Mouse (Mus musculus) limb, embryonic 15.5 days (tissue): ENCODE results near the gene Gbf1. TPM values are rescaled to one million over a fixed set of nuclear protein-coding genes. Genes with fewer than 3 reads are reported as not detected.

Experiments
- ATAC-seq: fragments of 200-750 bp; cut with Nextera tagmentation; 2 replicates; pipeline ENCODE4 v1.8.0; 2017; ENCODE audit warnings: low read depth, moderate TSS enrichment; ENCODE audit not compliant: insufficient number of reproducible peaks, low FRiP score, low TSS enrichment
- H3K27ac ChIP-seq: fragments of 300-500 bp; sonication (generic); 2 replicates; pipeline ENCODE4 v1.5.1; 2015; ENCODE audit warnings: moderate library complexity, mild to moderate bottlenecking, inconsistent platforms
- H3K27me3 ChIP-seq: fragments of 300-500 bp; sonication (generic); 2 replicates; pipeline ENCODE4 v1.6.1; 2015; ENCODE audit warnings: inconsistent platforms
- H3K36me3 ChIP-seq: fragments of 300-500 bp; sonication (generic); 2 replicates; pipeline ENCODE4 v1.6.1; 2015; ENCODE audit warnings: inconsistent platforms
- H3K4me1 ChIP-seq: fragments of 300-500 bp; sonication (generic); 2 replicates; pipeline ENCODE4 v1.6.1; 2015; ENCODE audit warnings: inconsistent platforms
- H3K4me2 ChIP-seq: fragments of 300-500 bp; sonication (generic); 2 replicates; pipeline ENCODE4 v1.6.1; 2015; ENCODE audit warnings: mild to moderate bottlenecking, inconsistent platforms
- H3K4me3 ChIP-seq: fragments of 300-500 bp; sonication (generic); 2 replicates; pipeline ENCODE4 v1.5.1; 2015; ENCODE audit warnings: mild to moderate bottlenecking, inconsistent platforms
- H3K9ac ChIP-seq: fragments of 300-500 bp; sonication (generic); 2 replicates; pipeline ENCODE4 v1.6.1; 2015; ENCODE audit warnings: inconsistent platforms
- H3K9me3 ChIP-seq: fragments of 300-500 bp; sonication (generic); 2 replicates; pipeline ENCODE4 v1.6.1; 2016; ENCODE audit warnings: inconsistent platforms
- WGBS: fragments of 180-500 bp; shearing (Covaris S2); methylation state at CpG from one replicate; pipeline ENCODE4 v1.1.7; 2015; 5-methylcytosine and 5-hydroxymethylcytosine counted together
- polyA plus RNA-seq: library from polyadenylated mRNA; unstranded; fragments of >200 nt; fragmentation: Nextera tagmentation; extraction: Ambion mirVana; gene quantifications from 2 replicates; pipeline ENCODE4 v1.2.1, GENCODE M21; 2015

Gene Gbf1
- polyA plus RNA-seq, 1 experiment from 2014 or later: 76.7 TPM

DNA sequence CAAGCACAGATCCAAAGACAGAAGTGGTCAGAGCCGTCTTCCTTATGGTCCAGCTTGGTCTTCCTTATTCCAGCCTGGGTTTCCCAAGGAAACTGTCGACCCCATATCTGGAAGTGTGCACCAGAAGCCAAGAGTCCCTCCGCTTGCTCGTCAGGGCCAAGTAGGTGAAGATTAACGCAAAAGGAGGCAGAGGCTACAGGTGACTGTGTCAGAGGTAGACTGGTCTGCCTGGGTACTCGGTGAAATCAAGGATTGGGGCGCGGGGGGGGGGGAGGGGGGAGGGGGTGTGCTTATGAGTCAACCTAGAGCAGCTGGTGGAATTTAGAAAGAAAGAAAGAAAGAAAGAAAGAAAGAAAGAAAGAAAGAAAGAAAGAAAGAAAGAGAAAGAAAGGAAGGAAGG is 21.0 kb upstream of the Gbf1 start:
- WGBS: 10% methylated on average over 6 of the region's 8 CpGs
- Histone ChIP-seq H3K4me1 (peaks cover 16% of the 10 kb centered on the region), H3K4me3 (peak overlapping the region; percentile 26), H3K36me3 (no peaks in the 10 kb centered on the region), H3K27ac (no peak overlapping the region), H3K27me3 (peaks cover 63% of the 10 kb centered on the region), H3K4me2 (peak overlapping the region; percentile 46), H3K9me3 (no peaks in the 10 kb centered on the region), H3K9ac (no peak overlapping the region)
- no peak for ATAC-seq

DNA sequence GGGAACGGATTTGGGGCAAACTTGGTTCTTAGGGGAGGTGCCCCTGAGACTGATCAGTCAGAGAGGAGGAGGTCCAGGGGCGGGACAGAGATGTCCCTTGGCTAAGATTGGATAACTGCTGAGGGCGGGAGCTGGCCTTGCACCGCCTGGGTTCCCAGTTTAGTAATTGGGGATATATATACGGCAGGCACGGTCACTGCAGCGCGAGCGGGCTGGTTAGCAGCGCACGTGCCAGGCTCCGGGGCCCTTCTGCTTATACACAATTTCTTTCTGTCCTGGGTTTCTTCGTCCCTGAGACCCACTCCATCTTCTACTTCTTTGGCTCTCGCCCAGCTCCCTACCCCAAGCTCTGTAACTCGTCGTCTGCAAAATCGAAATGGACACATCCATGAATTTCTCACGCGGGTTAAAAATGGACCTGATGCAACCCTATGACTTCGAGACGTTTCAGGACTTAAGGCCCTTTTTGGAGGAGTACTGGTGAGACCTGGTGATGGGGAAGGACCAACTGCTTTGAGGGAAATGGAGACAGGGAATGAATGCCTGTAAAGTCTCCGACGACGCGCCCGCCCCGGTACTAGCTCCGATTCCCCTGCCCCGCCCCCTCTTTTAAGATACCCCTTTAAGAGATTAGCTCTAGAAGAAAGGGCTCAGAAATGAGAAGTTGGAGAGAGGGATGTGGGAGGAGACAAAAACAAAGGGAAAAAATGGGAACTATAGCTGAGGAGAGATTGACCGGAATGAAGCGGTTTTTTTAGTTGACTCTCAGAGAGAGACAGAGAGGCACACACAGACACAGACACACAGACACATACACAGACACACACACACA is 20.4 kb upstream of the Gbf1 start, which contains the start of gene Elovl3:
Gene Elovl3, plus strand, starts transcription at position 204 of the 832 bp plus-strand sequence.
- H3K4me3 ChIP-seq: peak within 1 kb of the TSS; percentile 26
- no peak for ATAC-seq

DNA sequence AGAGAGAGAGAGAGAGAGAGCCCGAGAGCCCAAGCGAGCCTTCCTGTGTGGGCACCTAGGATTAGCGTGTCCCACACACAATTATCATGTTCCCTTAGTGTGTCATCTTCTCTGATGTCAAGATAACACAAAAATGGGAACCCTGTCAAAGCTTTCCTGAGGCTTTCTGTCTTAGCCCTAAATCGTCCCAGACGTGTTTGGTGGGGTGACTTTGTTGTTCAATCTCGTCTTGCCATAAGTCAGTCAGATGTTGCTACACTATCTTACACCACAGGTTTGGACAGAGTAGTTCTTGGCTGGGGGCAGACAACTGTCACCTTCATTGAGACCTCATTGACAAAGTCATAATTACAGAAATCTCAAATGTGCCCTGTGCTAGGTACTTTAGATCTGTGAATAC is 19.7 kb upstream of the Gbf1 start:
- ATAC-seq: no peak

More for the DNA sequence above, 20.4 kb upstream of the Gbf1 start, which contains the start of gene Elovl3:
- H3K27me3 ChIP-seq: peaks cover 66% of the 10 kb centered on the region
- WGBS: 3% methylated on average over 31 of the region's 31 CpGs
- no peak within 1 kb of the TSS for H3K27ac ChIP-seq
- peaks cover 23% of the 10 kb centered on the region for H3K4me1 ChIP-seq
- H3K36me3 ChIP-seq: no peaks in the 10 kb centered on the region
- H3K4me2 ChIP-seq: peak within 1 kb of the TSS; percentile 46
- H3K9me3 ChIP-seq: no peaks in the 10 kb centered on the region
- no peak within 1 kb of the TSS for H3K9ac ChIP-seq

DNA sequence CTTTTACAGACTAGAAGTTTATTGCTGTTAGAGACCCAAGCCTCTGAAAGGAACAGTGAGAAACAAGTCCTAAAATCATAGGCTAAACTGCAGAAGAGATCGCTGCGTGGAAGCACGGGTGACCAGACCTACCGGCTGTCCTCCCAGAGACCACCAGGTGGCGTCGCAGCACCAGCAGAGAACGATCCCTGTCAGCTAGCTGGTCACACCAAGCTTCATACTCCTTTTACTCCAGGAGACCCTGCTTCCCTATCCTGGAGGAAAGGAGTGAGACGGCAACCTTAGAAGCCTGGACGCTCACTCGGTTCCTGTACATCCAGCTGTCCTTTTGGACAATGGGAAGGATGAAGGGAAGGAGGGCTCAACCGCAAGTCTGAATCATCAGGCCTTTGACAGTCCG is 17.0 kb upstream of the Gbf1 start:
- peaks cover 28% of the 10 kb centered on the region for H3K4me1 ChIP-seq
- H3K4me3 ChIP-seq: peak overlapping the region; percentile 51
- peak overlapping the region; percentile 100 for H3K4me2 ChIP-seq
- H3K27me3 ChIP-seq: peaks cover 89% of the 10 kb centered on the region
- 1% methylated on average over 12 of the region's 12 CpGs for WGBS
- H3K9me3 ChIP-seq: no peaks in the 10 kb centered on the region
- no peak overlapping the region for H3K9ac ChIP-seq
- H3K36me3 ChIP-seq: no peaks in the 10 kb centered on the region
- no peak overlapping the region for H3K27ac ChIP-seq
- peak; percentile 59; the same call in 1 of the 2 replicates for ATAC-seq

More for the DNA sequence above, 19.7 kb upstream of the Gbf1 start:
- WGBS: 42% methylated on average over 6 of the region's 6 CpGs
- no peak overlapping the region for H3K9ac ChIP-seq
- H3K9me3 ChIP-seq: no peaks in the 10 kb centered on the region
- H3K36me3 ChIP-seq: no peaks in the 10 kb centered on the region
- peaks cover 28% of the 10 kb centered on the region for H3K4me1 ChIP-seq
- no peak overlapping the region for H3K4me2 ChIP-seq
- H3K27me3 ChIP-seq: peaks cover 72% of the 10 kb centered on the region
- H3K4me3 ChIP-seq: no peak overlapping the region
- H3K27ac ChIP-seq: no peak overlapping the region

DNA sequence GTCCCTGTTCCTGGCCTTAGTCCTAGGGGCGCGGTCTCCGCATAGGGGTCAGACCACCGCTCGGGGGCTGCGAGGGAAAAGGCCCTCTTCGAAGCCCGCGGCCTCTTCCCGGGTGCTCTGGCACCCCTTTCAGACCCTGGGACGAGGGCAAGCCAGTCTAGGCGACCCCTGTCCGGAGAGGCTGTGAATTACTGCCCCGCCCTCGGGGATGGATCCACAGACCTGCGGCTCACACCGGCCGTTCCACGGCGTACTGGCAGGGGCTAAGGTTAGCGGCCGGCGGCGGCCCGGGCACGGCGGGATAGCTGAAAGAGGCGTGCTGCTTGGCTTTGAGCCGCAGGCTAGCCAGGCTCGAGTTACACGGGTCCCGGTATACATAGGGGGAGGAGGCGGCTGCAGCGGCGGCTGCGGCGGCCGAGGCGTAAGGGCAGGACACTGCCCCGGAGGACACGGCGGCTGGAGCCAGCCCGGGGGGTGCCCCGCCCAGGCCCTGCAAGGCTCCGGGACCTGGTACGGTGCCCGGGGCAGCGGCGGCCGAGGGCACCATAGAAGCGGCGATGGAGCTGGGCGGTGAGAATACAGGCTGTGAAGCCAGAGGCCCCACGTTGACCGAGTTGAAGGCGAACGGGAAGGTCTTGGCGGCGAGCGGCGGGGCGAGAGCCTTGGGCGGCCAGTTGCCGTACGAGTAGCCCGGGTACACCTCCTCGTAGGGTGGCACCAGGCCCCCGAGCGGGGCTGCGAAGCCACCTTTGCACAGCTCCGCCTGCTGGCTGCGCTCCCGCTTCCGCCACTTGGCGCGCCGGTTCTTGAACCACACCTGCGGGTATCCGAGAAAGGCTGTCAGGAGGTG is 16.3 kb upstream of the Gbf1 start:
- no peak overlapping the region for H3K27ac ChIP-seq

DNA sequence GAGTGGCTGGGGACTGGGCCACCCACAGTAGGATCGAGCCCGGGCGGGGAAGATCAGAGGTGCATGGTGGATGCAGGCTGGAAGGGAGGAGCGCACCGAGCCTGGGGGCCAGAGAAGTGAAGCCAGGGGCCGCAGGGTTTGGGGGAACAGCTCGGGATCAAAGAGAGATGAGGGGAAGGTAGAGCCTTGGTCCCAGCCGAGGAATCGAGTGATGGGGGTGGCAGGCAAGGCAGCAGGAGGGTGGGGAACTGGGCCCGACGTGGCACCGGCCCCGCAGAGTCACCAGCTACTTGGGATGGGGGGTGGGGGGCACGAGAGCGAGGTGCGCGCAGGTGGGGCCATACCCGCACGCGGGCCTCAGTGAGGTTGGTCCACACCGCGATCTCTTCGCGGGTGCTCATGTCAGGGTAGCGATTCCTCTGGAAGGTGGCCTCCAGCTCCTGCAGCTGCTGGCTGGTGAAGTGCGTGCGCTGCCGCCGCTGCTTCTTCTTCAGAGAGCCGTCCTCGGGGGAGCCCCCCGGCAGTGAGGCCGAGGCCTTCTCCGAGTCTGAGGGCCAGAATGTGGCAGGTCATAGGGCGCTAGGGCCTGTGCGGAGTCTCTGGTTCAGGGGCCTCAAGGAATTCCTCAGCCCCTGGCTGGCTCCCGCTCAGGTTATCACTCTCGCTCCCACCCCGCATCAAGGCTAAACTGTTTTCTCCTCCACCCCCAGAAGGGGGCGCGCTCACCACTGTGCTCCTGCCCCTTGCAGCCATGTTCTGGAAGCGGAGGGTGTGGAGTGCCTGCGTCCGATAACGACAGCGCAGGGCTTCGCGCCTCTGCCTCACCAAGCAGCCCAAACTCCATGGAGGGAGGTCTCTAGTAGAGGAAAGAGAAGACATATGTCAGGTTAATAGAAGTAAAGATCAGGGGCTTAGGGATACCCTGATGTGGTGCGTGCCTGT is 15.4 kb upstream of the Gbf1 start:
- ATAC-seq: no peak
- Histone ChIP-seq H3K9ac (no peak overlapping the region), H3K36me3 (no peaks in the 10 kb centered on the region), H3K4me2 (peak overlapping the region; percentile 100), H3K9me3 (no peaks in the 10 kb centered on the region), H3K27ac (no peak overlapping the region), H3K4me3 (peak overlapping the region; percentile 51), H3K4me1 (peaks cover 24% of the 10 kb centered on the region), H3K27me3 (peaks cover 87% of the 10 kb centered on the region)
- 4% methylated on average over 49 of the region's 49 CpGs for WGBS

More for the DNA sequence above, 16.3 kb upstream of the Gbf1 start:
- Histone ChIP-seq H3K4me2 (peak overlapping the region; percentile 100), H3K9me3 (no peaks in the 10 kb centered on the region), H3K36me3 (no peaks in the 10 kb centered on the region), H3K27me3 (peaks cover 86% of the 10 kb centered on the region), H3K4me1 (peaks cover 28% of the 10 kb centered on the region), H3K9ac (peak overlapping the region; percentile 46), H3K4me3 (peak overlapping the region; percentile 51)
- 1% methylated on average over 75 of the region's 79 CpGs for WGBS
- no peak for ATAC-seq

DNA sequence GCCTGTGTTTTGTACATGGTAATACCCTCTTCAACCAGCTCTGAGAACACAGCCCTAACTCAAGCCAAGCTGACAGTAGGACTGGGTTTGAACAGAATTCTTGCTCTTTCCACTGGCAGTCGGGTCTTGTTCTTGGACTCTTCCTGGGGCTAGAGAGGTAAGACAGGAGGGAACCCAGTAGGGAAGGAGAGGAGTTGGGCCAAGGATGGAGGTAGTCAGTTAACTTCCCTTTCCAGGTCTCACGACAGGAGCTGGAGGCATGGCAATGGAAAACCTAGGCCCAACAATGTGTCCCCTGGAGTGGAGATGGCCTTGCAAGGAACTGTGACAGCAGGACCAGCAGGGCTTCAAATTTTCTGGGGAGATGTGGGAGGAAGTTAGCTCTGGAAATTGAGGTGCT is 12.0 kb upstream of the Gbf1 start:
- Histone ChIP-seq H3K4me3 (no peak overlapping the region), H3K27me3 (peaks cover 89% of the 10 kb centered on the region), H3K9me3 (no peaks in the 10 kb centered on the region), H3K4me2 (no peak overlapping the region), H3K36me3 (no peaks in the 10 kb centered on the region), H3K9ac (no peak overlapping the region), H3K4me1 (peaks cover 21% of the 10 kb centered on the region), H3K27ac (no peak overlapping the region)
- ATAC-seq: no peak
- 55% methylated on average over 2 of the region's 2 CpGs for WGBS

DNA sequence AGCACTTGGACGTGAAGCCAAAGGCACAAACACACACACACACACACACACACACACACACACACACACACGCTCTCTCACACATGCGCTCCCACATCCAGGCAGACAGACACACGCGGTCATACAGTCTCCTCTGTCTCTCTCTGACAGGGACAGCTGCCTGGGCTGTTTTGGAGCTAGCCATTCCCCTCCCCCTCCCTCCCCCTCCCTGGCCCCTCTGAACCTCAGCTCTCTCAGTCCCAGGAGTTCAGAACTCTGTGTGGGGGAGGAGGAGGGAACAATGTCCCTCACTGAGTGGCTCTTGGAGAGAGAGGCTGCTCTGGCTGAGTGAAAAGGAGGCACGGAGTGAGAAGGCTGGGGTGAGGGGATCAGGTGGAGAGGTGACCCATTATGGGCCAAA is 11.2 kb upstream of the Gbf1 start:
- H3K9me3 ChIP-seq: no peaks in the 10 kb centered on the region
- H3K4me1 ChIP-seq: peaks cover 13% of the 10 kb centered on the region
- no peak overlapping the region for H3K4me2 ChIP-seq
- 23% methylated on average over 6 of the region's 6 CpGs for WGBS
- no peak overlapping the region for H3K9ac ChIP-seq
- H3K27ac ChIP-seq: no peak overlapping the region
- peak; percentile 78 for ATAC-seq
- H3K27me3 ChIP-seq: peaks cover 88% of the 10 kb centered on the region
- H3K36me3 ChIP-seq: no peaks in the 10 kb centered on the region
- no peak overlapping the region for H3K4me3 ChIP-seq

DNA sequence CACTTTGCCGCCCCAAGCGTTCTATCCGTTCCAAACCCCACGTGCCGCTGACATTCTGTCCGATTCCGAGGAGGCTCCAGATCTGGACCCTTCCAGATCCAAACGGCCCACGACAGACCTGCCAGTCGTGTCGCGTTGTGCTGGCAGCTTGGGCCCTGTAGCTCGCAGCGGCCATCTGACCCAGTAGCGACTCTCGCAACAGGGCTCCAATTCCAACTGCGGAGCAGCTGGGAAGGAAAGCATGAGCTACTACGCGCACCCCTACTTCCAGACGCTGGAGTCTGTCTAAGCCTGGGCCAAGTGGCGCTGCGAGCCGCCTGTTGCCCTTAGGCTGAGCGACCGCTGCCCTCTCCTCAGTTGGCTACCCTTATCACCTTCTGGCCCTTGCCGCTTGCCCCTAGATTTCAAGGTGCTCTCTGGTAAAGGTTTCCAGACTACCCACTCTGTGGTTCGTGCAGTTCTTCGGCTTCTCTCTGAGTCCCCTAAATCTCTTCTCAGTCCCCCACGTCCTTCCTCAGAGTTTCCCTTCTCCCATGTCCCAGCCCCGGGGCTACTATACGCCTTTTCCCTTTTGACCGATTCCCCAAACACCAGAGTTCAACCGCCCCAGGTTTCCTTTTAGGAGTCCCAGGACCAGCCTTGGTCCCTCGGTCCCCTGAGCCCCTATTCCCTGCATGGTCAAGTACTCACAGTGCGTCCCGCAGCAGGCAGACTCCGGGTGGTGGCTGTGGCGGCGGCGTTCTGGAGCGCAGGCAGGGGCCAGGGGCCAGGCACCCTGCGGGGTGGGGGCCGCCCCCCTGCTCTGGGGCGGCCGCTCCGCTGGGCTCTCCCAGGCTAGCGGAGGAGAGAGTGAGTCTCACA is 4.6 kb upstream of the Gbf1 start, which contains the start of gene Pitx3:
Gene Pitx3, minus strand, starts transcription at position 816 of the 861 bp plus-strand sequence.
- Histone ChIP-seq H3K36me3 (no peaks in the 10 kb centered on the region), H3K4me3 (peak within 1 kb of the TSS; percentile 58), H3K4me2 (peak within 1 kb of the TSS; percentile 98), H3K4me1 (peaks cover 17% of the 10 kb centered on the region), H3K27ac (peak within 1 kb of the TSS; percentile 54), H3K9ac (peak within 1 kb of the TSS; percentile 31; the same call in 1 of the 2 replicates), H3K9me3 (no peaks in the 10 kb centered on the region), H3K27me3 (peaks cover 81% of the 10 kb centered on the region)
- ATAC-seq: no peak
- WGBS: 1% methylated on average over 45 of the region's 47 CpGs

DNA sequence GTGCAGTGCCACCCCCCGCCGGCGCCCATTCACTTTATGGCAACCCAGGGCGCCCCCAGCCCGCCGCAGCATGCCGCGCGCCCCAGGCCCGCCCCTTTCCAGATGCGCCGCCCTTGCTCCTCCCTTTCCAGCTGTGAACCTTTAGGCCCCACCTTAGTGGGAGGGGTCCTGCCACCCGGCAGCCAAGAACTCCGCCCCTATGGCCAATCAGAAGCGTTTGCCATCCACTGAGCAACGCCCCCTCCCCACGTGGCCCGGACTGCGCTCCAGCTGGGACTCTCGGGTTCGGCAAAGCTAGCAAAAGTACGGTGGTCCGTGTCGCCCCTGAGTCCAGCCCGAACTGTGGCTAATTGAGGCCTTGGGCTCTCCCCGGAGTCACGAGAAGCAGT is 3.9 kb upstream of the Gbf1 start:
- Histone ChIP-seq H3K9me3 (no peaks in the 10 kb centered on the region), H3K9ac (peak overlapping the region; percentile 31; the same call in 1 of the 2 replicates), H3K27ac (no peak overlapping the region; the same call in 1 of the 2 replicates), H3K36me3 (no peaks in the 10 kb centered on the region), H3K4me1 (peaks cover 20% of the 10 kb centered on the region), H3K27me3 (peaks cover 74% of the 10 kb centered on the region), H3K4me3 (peak overlapping the region; percentile 58), H3K4me2 (peak overlapping the region; percentile 98)
- 0% methylated on average over 27 of the region's 27 CpGs for WGBS
- ATAC-seq: peak; percentile 83
